Mouse (Mus musculus) telencephalon, adult 2 months (tissue): ENCODE results near the gene Thap7.
"Not testable (repeated sequence)": the region's sequence is repeated elsewhere in the genome, so short reads cannot be mapped to it uniquely, and the experiment has no call there.

Source experiments
- DNase-seq: peaks from one replicate; pipeline ENCODE4 v3.0.0-alpha.2; 2011; ENCODE audit warnings: low read depth, low spot score

Thap7 gene

DNA sequence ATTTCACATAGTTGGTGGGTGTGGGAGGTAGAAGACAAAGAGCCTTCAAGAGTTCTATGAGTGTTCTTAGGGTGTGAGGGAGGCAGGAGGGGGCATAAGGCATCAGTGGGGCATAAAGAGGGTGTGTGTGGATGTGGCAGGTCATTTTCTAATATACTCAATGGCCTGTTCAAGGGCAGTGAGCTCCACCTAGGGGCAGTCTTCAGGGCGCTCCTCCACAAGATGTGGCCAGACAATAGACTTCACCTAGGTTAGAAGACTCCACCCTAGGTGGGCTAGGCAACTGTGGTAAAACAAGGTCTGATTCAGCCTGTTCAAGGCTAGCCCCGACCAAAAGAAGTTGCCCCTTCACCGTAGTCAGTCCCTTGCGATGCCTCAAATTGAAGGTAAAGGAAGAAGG, 1.3 kb upstream of the Thap7 start:
- no peak for DNase-seq

- DNase-seq: no peak
Measured at GRCm38 (mm10) chr16:17529981-17530586, 852 bp downstream of the Thap7 start.

- no peak for DNase-seq
Measured at GRCm38 (mm10) chr16:17528276-17528675, 2.7 kb downstream of the Thap7 start.

DNA sequence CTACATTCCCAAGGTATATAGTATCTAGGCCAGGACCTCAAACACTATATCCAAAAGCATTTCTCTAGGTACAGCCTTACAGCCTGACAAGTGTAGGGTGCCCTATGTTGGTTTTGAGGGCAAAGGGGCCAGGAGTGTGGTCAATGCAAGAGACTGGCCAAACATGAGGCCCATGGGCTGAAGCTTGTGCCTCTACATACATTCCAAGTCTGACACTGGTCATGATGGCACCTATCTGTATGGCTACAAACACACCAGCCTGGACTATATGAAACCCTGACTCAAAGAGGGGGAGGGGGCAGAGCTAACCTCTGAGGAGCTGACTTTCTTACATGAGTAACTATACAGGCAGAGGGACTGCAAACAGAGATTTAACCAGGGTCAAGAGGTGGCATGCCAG, 3.3 kb downstream of the Thap7 start:
- DNase-seq: no peak

DNA sequence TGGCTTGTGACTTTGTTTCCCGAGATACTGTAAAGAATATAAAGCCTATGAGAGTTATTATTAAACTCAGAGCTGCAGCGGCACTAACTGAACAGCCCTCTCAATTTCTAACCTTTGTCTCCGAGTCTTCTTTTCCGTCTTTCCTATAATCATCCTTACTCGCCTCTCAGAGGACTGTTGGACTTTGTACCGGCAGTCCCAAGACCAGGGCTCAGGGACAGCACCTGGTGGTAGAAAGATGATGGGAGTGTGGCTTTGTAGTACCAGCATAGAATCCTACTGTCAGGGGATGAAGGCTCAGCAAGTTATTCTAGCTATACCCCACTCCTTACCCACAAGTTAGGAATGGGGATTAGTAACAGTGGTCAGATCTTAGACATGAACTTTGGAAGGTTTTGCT, 4.7 kb downstream of the Thap7 start:
- DNase-seq: no peak

- DNase-seq: no peak
Measured at GRCm38 (mm10) chr16:17525524-17525923, 5.4 kb downstream of the Thap7 start.

DNA sequence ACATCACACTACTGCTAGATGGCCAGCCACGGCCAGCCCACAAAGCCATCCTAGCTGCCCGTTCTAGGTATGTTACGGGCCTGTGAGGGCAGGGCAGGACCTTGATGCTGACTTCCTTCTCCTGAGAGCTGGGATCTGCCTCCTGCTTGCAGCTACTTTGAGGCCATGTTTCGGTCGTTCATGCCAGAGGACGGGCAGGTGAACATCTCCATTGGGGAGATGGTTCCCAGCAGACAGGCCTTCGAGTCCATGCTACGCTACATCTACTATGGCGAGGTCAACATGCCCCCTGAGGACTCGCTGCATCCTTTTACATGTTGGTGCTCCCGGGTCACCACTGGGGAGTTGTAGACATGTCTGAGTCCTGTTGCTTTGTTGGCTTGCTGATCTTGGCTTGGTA, 6.8 kb downstream of the Thap7 start:
- DNase-seq: no peak

DNA sequence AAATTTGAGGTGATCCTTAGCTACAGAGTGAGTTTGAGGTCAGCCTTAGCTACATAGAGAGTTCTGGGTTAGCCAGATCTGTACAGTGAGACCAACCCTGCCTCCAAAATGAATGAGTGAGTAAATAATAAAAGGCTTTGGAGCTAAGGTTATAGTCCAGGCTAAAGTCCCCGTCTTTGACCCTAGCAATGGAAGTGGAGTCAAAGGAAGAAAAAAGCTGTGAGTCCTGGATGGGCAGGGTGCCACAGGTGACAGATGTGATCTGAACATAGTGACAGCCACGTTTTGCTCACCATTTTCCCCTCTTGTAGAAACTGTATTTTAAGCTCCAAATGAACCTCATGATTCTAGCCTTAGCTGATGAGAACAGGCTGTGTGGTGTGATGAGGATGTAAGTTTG, 12.0 kb downstream of the Thap7 start:
- DNase-seq: no peak

- DNase-seq: no peak
Measured at GRCm38 (mm10) chr16:17511431-17511830, 19.5 kb downstream of the Thap7 start.

GRCm38 (mm10) chr16:17510686-17511085, 20.2 kb downstream of the Thap7 start:
- DNase-seq: no peak

GRCm38 (mm10) chr16:17510143-17510542, 20.8 kb downstream of the Thap7 start:
- no peak for DNase-seq

GRCm38 (mm10) chr16:17509240-17509597, 21.7 kb downstream of the Thap7 start:
- no peak for DNase-seq

DNA sequence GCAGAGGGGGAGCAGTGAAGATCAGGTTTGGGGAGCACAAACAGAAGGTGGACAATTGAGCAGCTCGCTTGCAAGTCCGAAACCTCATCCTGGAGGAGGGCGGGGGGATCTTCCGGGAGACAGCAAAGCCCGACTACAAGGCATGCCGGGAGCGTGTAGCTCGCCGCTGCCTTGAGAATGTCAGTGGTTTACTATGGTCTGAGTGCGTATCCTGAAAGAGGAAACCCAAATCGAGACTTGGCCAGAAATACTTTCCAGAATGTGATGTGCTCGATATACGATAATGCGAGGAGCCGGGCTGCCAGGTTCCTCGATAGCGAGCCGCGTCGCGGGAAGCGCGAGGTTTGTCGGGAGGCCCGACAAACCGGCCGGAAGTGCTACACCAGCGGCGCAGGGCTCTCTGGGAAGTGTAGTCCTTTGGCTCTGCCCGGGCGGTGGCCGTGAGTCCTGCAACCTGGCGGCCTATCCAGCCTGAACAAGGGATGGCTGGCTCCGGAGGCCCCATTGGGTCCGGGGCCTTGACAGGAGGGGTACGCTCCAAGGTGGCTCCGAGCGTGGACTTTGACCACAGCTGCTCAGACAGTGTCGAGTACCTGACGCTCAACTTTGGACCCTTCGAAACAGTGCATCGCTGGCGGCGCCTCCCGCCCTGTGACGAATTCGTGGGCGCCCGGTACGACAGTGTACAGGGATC, 22.2 kb downstream of the Thap7 start, which contains the start of gene Lztr1:
Gene Lztr1 (plus strand): TSS at position 143 of the 694 bp plus-strand sequence.
- peak; percentile 92 for DNase-seq

GRCm38 (mm10) chr16:17508031-17508430, 22.9 kb downstream of the Thap7 start:
- DNase-seq: not testable (repeated sequence)

- no peak for DNase-seq
Measured at GRCm38 (mm10) chr16:17507018-17507552, 23.9 kb downstream of the Thap7 start.

GRCm38 (mm10) chr16:17502681-17503080, 28.3 kb downstream of the Thap7 start:
- DNase-seq: no peak

- DNase-seq: no peak
Measured at GRCm38 (mm10) chr16:17499249-17499883, 31.6 kb downstream of the Thap7 start.

- peak; percentile 95 for DNase-seq
Measured at GRCm38 (mm10) chr16:17496499-17497305, 34.2 kb downstream of the Thap7 start.

GRCm38 (mm10) chr16:17491896-17492561, 38.9 kb downstream of the Thap7 start:
- no peak for DNase-seq

GRCm38 (mm10) chr16:17491154-17491553, 39.8 kb downstream of the Thap7 start:
- DNase-seq: no peak

GRCm38 (mm10) chr16:17489469-17490111, 41.3 kb downstream of the Thap7 start, which contains the start of gene Aifm3:
TSS of gene Aifm3 (plus strand) at chr16:17489611.
- DNase-seq: no peak
